Mouse (Mus musculus): ENCODE results near the gene Inpp4b. TPM values are rescaled to one million over a fixed set of nuclear protein-coding genes. Genes with fewer than 3 reads are reported as not detected.

Gene Inpp4b
- polyA plus RNA-seq, 1 experiment = 0.41 TPM

DNA sequence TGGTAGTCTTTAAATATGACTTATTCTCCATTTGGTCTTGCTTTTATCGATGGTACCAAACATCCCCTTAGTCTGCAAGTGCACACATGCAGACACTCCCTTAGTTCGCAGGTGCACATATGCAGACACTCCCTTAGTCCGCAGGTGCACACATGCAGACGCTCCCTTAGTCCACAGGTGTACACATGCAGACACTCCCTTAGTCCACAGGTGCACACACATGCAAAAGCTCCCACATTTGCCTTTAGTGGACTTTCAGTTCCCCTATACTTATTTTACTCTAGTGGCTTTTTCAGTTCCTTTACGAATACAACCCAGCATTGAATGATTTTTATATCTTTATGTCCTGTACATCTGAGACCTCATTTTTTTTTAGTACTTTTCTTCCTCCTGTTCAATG, 11.1 kb downstream of the Inpp4b start:
- Histone ChIP-seq H3K4me3 (ENCODE audit: low read depth, low read length) (no peak overlapping the region), H3K4me1 (ENCODE audit: control insufficient read depth, insufficient read depth, insufficient read length, low read length) (no peaks in the 10 kb centered on the region), H3K36me3 (ENCODE audit: control insufficient read depth, insufficient read depth, low read length) (no peaks in the 10 kb centered on the region), H3K27ac (ENCODE audit: insufficient read depth, low read depth, low read length) (no peak overlapping the region), H3K27me3 (ENCODE audit: control insufficient read depth, insufficient read depth, low read length) (no peaks in the 10 kb centered on the region)
- WGBS = 75% methylated on average over 5 of the region's 5 CpGs
- no peak for TF ChIP-seq CTCF (IDR thresholded peaks at IDR 0.05; ENCODE audit: extremely low read depth, insufficient read length, insufficient replicate concordance, low read depth, low read length)
- no peak for TF ChIP-seq POLR2A (IDR thresholded peaks at IDR 0.05; ENCODE audit: low read depth, low read length)

DNA sequence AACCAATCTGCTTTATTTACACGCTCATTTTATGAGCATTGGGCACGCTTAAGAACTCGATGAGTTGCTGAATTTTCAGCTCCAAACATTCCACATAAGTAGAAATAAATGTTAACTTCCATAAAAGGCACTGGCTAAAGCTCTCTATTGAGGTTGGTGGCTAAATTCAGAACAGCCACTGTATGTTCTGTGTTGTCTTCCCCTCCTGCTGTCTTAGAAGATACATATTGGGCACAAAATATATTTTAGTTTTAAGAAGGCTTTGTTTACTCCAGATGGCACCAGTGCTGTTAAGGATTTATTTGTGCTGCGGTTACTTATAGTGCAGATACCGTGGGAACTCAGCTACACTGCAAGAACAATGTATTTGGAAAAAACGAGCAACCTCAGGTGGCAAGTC, 15.8 kb downstream of the Inpp4b start:
- H3K36me3 ChIP-seq (ENCODE audit: control insufficient read depth, insufficient read depth, low read length) = no peaks in the 10 kb centered on the region
- no peak overlapping the region for H3K4me3 ChIP-seq (ENCODE audit: low read depth, low read length)
- H3K4me1 ChIP-seq (ENCODE audit: control insufficient read depth, insufficient read depth, insufficient read length, low read length) = no peaks in the 10 kb centered on the region
- no peaks in the 10 kb centered on the region for H3K27me3 ChIP-seq (ENCODE audit: control insufficient read depth, insufficient read depth, low read length)
- TF ChIP-seq POLR2A (IDR thresholded peaks at IDR 0.05; ENCODE audit: low read depth, low read length) (no peak), CTCF (IDR thresholded peaks at IDR 0.05; ENCODE audit: extremely low read depth, insufficient read length, insufficient replicate concordance, low read depth, low read length) (no peak)
- H3K27ac ChIP-seq (ENCODE audit: insufficient read depth, low read depth, low read length) = no peak overlapping the region
- 75% methylated on average over 6 of the region's 6 CpGs for WGBS

DNA sequence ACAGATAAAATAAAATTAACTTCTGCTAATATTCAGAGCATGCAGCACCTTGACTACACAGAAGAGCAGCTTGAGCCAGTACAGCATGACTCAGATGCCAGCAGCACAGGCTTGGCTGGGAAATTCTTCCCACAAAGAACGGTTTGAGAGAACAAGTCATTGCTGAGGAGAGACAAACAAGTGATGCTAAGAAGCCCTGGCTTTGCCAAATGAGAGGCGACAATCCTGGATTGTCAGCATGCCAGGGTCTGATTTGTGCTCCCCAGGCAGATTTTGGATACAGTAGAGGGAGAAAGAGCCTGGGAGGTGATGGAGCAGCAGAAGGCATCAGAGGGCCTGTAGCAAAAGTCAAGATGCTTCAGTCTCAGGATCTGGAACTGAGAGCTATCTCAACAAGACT, 18.2 kb downstream of the Inpp4b start:
- Histone ChIP-seq H3K27ac (ENCODE audit: insufficient read depth, low read depth, low read length) (no peak overlapping the region), H3K4me1 (ENCODE audit: control insufficient read depth, insufficient read depth, insufficient read length, low read length) (no peaks in the 10 kb centered on the region), H3K4me3 (ENCODE audit: low read depth, low read length) (no peak overlapping the region), H3K27me3 (ENCODE audit: control insufficient read depth, insufficient read depth, low read length) (no peaks in the 10 kb centered on the region), H3K36me3 (ENCODE audit: control insufficient read depth, insufficient read depth, low read length) (no peaks in the 10 kb centered on the region)
- WGBS = 67% methylated on average over 2 of the region's 2 CpGs
- no peak for TF ChIP-seq CTCF (IDR thresholded peaks at IDR 0.05; ENCODE audit: extremely low read depth, insufficient read length, insufficient replicate concordance, low read depth, low read length)
- TF ChIP-seq POLR2A (IDR thresholded peaks at IDR 0.05; ENCODE audit: low read depth, low read length) = no peak

DNA sequence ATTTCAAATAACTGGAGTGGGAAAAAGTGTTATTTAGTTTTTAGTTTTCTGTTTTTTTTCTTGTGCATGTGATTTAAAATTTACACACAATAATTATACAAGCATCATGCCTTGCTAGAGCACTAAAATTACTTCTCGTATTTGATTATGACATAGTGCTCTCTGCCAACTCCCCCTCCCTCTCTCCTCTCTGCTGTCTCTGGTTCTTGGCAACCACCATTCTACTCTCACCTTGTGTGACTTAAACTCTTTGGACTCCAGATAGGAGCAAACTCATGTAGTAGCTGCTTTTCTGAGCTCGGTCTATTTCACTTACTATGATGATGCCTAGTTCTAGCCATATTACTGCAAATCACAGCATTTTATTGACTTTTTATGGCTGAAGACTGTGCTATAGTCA, 18.8 kb downstream of the Inpp4b start:
- WGBS = 79% methylated on average over 2 of the region's 2 CpGs
- no peaks in the 10 kb centered on the region for H3K27me3 ChIP-seq (ENCODE audit: control insufficient read depth, insufficient read depth, low read length)
- no peaks in the 10 kb centered on the region for H3K36me3 ChIP-seq (ENCODE audit: control insufficient read depth, insufficient read depth, low read length)
- TF ChIP-seq POLR2A (IDR thresholded peaks at IDR 0.05; ENCODE audit: low read depth, low read length) (no peak), CTCF (IDR thresholded peaks at IDR 0.05; ENCODE audit: extremely low read depth, insufficient read length, insufficient replicate concordance, low read depth, low read length) (no peak)
- H3K4me1 ChIP-seq (ENCODE audit: control insufficient read depth, insufficient read depth, insufficient read length, low read length) = no peaks in the 10 kb centered on the region
- H3K4me3 ChIP-seq (ENCODE audit: low read depth, low read length) = no peak overlapping the region
- no peak overlapping the region for H3K27ac ChIP-seq (ENCODE audit: insufficient read depth, low read depth, low read length)

DNA sequence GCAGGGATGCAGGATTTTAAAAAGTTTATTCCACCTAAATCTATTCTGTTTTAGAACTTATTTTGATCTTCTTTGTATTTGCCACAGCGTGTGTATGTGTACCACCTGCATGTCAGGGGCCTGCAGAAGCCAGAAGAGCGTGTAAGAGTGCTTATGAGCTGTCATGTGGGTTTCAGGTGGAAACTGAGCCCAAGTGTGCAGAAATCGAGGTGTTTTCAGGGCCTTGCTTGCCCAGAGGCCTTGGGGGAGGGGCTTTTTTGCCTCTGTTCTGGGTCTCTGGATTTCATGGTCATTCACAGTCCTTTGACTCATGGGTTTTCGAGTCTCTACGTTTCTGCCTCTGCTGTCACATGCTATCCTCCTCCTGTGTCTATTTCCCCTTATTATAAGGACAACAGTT, 28.3 kb downstream of the Inpp4b start:
- H3K27me3 ChIP-seq (ENCODE audit: control insufficient read depth, insufficient read depth, low read length) = no peaks in the 10 kb centered on the region
- 70% methylated on average over 5 of the region's 5 CpGs for WGBS
- H3K4me3 ChIP-seq (ENCODE audit: low read depth, low read length) = no peak overlapping the region
- no peaks in the 10 kb centered on the region for H3K36me3 ChIP-seq (ENCODE audit: control insufficient read depth, insufficient read depth, low read length)
- TF ChIP-seq POLR2A (IDR thresholded peaks at IDR 0.05; ENCODE audit: low read depth, low read length) (no peak), CTCF (IDR thresholded peaks at IDR 0.05; ENCODE audit: extremely low read depth, insufficient read length, insufficient replicate concordance, low read depth, low read length) (no peak)
- no peaks in the 10 kb centered on the region for H3K4me1 ChIP-seq (ENCODE audit: control insufficient read depth, insufficient read depth, insufficient read length, low read length)
- no peak overlapping the region for H3K27ac ChIP-seq (ENCODE audit: insufficient read depth, low read depth, low read length)

DNA sequence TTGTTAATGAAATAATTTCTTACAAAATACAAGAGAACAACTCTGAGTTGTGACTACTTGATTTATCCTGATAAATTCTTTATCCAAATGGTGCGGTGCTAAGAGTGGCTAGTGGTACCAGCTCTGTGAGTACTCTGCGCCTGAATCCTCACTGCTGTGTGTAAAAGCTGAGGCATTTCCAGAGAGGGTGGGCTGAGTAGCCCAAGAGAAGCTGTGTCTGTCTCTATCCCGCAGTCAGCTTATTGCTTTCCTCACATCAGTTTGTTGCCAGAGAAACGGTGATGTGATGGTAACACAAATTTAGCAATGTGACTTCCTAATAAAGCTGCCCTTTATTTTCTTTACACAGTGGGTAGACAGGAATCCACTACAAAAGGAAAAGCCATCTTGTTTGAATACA, 29.5 kb downstream of the Inpp4b start:
- H3K4me1 ChIP-seq (ENCODE audit: control insufficient read depth, insufficient read depth, insufficient read length, low read length) = no peaks in the 10 kb centered on the region
- H3K27me3 ChIP-seq (ENCODE audit: control insufficient read depth, insufficient read depth, low read length) = no peaks in the 10 kb centered on the region
- WGBS = 45% methylated on average over 4 of the region's 4 CpGs
- H3K27ac ChIP-seq (ENCODE audit: insufficient read depth, low read depth, low read length) = no peak overlapping the region
- no peak for TF ChIP-seq CTCF (IDR thresholded peaks at IDR 0.05; ENCODE audit: extremely low read depth, insufficient read length, insufficient replicate concordance, low read depth, low read length)
- no peak for TF ChIP-seq POLR2A (IDR thresholded peaks at IDR 0.05; ENCODE audit: low read depth, low read length)
- no peaks in the 10 kb centered on the region for H3K36me3 ChIP-seq (ENCODE audit: control insufficient read depth, insufficient read depth, low read length)
- no peak overlapping the region for H3K4me3 ChIP-seq (ENCODE audit: low read depth, low read length)

DNA sequence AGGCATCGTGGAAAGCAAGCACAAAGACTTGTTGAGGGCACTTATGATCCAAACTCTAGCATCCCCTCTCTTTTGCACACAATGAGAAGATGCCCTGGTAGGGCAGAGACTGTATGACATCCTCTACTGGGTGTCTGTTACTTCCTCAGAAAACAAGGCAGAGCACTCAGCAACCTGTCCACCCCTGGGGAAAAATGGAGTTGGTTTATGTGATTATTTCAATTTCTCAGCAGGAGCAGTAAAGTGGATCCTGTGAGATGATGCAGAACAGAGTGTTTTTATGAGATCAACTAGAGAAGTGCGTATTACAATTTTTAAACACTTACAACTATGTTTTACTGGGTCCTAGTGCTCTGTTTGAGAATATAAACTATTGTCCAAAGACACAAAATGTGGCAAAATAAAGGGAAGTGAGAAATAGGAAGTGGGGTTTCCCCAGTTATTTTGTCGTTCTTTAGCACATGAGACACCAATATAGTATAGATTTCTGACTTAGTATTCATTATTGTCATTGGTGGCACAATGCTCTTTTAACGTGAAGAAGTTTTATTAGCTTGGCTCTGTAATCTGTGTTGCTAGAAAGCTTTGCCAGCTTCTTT, 32.6 kb downstream of the Inpp4b start:
- H3K27ac ChIP-seq (ENCODE audit: insufficient read depth, low read depth, low read length) = no peak overlapping the region
- H3K4me3 ChIP-seq (ENCODE audit: low read depth, low read length) = no peak overlapping the region
- H3K4me1 ChIP-seq (ENCODE audit: control insufficient read depth, insufficient read depth, insufficient read length, low read length) = no peaks in the 10 kb centered on the region
- TF ChIP-seq POLR2A (IDR thresholded peaks at IDR 0.05; ENCODE audit: low read depth, low read length) = no peak
- no peak for TF ChIP-seq CTCF (IDR thresholded peaks at IDR 0.05; ENCODE audit: extremely low read depth, insufficient read length, insufficient replicate concordance, low read depth, low read length)
- WGBS = 56% methylated on average over 4 of the region's 4 CpGs
- no peaks in the 10 kb centered on the region for H3K36me3 ChIP-seq (ENCODE audit: control insufficient read depth, insufficient read depth, low read length)
- no peaks in the 10 kb centered on the region for H3K27me3 ChIP-seq (ENCODE audit: control insufficient read depth, insufficient read depth, low read length)

All from small intestine, adult 2 months (tissue).